Mouse (Mus musculus): ENCODE data around the gene Uba52.

DNA sequence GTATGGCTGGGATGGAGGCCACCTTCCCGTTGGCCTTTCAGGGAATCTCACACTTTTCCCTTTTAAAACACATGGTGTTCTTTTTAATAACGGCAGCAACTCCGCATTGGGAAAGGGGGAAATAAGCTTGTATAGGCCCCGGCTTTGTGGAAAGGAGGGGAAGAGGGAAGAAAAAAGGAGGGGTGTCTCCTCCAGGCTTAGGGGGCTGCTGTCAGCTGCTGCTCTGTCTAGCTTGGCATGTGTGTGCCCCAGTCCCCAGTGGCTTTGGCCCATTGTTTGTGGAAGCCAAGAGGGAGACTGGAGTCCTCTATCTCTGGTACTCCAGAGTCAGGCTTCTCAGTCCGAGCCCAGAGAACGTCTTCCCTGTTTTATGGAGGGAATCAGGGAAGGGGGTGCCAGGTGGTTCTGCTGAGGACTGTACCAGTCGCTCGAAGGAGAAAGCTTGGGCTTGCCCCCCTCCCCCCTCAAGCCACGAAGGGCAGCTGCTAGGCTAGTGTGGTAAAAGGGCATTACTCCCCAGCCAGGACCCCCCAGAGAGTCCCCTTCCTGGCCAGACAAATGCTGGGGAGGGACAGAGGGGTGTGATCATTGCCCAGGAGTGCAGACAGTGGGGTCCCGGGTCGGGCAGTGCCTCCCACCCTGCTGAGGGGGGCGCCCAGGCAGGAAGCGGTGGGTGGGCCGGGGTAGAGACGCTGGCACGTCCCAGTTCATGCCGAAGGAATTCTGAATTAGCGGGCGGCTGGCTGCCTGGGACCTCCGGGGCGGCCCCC, 15.4 kb downstream of the Uba52 start:
- TF ChIP-seq CTCF (IDR thresholded peaks at IDR 0.05; ENCODE audit: low read depth) (no peak), EP300 (IDR thresholded peaks at IDR 0.05; ENCODE audit: low read depth) (no peak)

Data from heart, postnatal 0 days (tissue).